32 mouse cellular contexts compared by ENCODE assay signal in the genomic region with DNA sequence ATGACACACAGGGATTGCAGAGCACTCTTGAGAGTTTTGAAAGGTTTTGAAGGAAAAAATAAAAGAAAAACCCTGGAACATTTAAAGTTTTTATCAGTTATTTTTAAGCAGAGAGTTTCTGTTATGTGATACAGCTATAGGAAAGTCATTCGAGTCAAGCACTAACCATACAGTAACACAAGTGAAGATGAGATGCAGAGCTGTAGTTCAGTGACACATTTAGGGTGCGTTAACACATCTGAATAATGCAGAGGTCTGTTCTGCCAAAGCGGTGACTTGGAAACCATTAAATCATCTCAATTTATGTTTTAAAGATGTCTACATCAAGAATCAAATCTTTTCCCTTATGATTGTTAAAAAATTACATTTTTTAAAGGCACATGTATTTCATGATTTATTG.
"Had no signal": no experiment of that assay in that cellular context is flagged by ENCODE, and none has a peak within 500 bp of the region (broad histone marks: within the 10 kb centered on the region; RNA-seq: fewer than 3 reads in every experiment).

No protein-coding gene starts in this region.

- H3K4me2 ChIP-seq: heart, embryonic 11.5 days; heart, embryonic 12.5 days; heart, embryonic 15.5 days; hindbrain, embryonic 12.5 days; hindbrain, embryonic 13.5 days; hindbrain, embryonic 14.5 days; hindbrain, embryonic 15.5 days; intestine, embryonic 15.5 days; kidney, embryonic 15.5 days had no signal

- H3K4me1 ChIP-seq: heart, embryonic 12.5 days; heart, embryonic 15.5 days; hindbrain, embryonic 10.5 days; hindbrain, embryonic 12.5 days; hindbrain, embryonic 13.5 days; hindbrain, embryonic 15.5 days; intestine, embryonic 15.5 days had no signal

- H3K4me3 ChIP-seq: heart, embryonic 12.5 days; heart, embryonic 15.5 days; hindbrain, embryonic 10.5 days; hindbrain, embryonic 12.5 days; hindbrain, embryonic 13.5 days; hindbrain, embryonic 15.5 days; intestine, embryonic 15.5 days; kidney, embryonic 15.5 days; layer of hippocampus, adult 2 months; left cerebral cortex, adult 2 months had no signal

- ATAC-seq: hindbrain, embryonic 16.5 days; hindbrain, postnatal 0 days; inflammation-experienced regulatory T-cells, adult 6 months; intestine, embryonic 15.5 days; intestine, embryonic 16.5 days; intestine, postnatal 0 days had no signal

- H3K36me3 ChIP-seq: heart, embryonic 12.5 days; heart, embryonic 15.5 days; hindbrain, embryonic 10.5 days; hindbrain, embryonic 12.5 days; hindbrain, embryonic 13.5 days; hindbrain, embryonic 15.5 days; intestine, embryonic 15.5 days; kidney, embryonic 15.5 days had no signal

- H3K9me3 ChIP-seq: heart, embryonic 12.5 days; heart, embryonic 15.5 days; hindbrain, embryonic 10.5 days; hindbrain, embryonic 12.5 days; hindbrain, embryonic 13.5 days; hindbrain, embryonic 15.5 days; intestine, embryonic 15.5 days; kidney, embryonic 15.5 days had no signal

- H3K9ac ChIP-seq: heart, embryonic 12.5 days; heart, embryonic 15.5 days; hindbrain, embryonic 12.5 days; hindbrain, embryonic 13.5 days; hindbrain, embryonic 14.5 days; hindbrain, embryonic 15.5 days; intestine, embryonic 15.5 days; kidney, embryonic 15.5 days had no signal

- H3K27me3 ChIP-seq: heart, embryonic 12.5 days; heart, embryonic 15.5 days; hindbrain, embryonic 12.5 days; hindbrain, embryonic 13.5 days; hindbrain, embryonic 15.5 days; intestine, embryonic 15.5 days; kidney, embryonic 15.5 days had no signal

- DNase-seq: heart, postnatal 10 days; heart, postnatal 14 days; heart, postnatal 36 days; heart, postnatal 4 days; kidney, adult 11 months; kidney, adult 18-20 months; kidney, adult 2 months; kidney, adult 8-10 months; kidney, adult 9 months; kidney, postnatal 10 days; kidney, postnatal 14 days; kidney, postnatal 25 days; kidney, postnatal 36 days; layer of hippocampus, adult 9-11 months; layer of hippocampus, postnatal 36 days had no signal

- H3K27ac ChIP-seq: hindbrain, embryonic 10.5 days; hindbrain, embryonic 12.5 days; hindbrain, embryonic 13.5 days; hindbrain, embryonic 14.5 days; hindbrain, embryonic 15.5 days; hindbrain, postnatal 0 days; intestine, embryonic 15.5 days; layer of hippocampus, adult 2 months; left cerebral cortex, adult 2 months had no signal
